Comparison of ENCODE assay signal across 8 mouse cellular contexts in the genomic region with DNA sequence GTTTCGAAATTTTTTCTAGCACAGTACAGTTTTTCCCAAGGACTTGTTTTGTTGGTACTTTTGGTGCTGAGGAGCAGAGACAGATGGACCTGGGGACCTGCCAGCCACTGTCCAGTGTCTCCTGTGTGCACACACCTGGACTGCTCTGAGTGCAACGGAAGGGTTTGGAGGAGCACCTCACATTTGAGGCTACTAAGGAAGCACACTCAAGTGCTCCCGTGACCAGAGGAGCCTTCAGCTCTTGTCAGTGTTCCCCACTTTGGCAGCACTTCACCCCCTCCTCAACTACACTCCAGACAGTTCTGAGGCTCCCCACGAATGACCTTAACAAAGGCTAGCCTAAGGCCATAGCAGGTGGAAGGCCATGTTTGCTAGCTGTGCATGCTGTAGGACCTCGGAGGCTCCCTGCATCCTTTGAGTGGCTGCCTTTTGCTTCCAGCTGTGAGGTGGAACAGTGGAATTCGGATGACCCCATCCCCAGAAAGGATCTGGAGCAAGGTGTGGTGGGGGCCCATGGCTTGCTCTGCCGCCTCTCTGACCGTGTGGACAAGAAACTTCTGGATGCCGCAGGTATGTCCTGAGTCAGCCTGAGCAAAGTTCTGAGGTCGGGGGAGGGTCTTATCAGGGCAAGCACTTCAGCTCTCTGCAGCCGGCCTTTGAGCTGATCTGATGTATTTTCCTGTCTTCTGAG. TPM values are rescaled to one million over a fixed set of nuclear protein-coding genes. Genes with fewer than 3 reads are reported as not detected.
DNase-seq lines count a peak whose midpoint lies in the region; ATAC-seq and TF ChIP-seq lines count a peak whose summit lies in the region.

No protein-coding gene starts in this region.

- peak overlapping the region; percentile 100 for H3K27ac ChIP-seq in liver, adult 2 months (replicated peaks; ENCODE audit: insufficient read depth, low read depth, low read length)
- H3K27ac ChIP-seq in kidney, embryonic 15.5 days: no peak overlapping the region
- H3K27ac ChIP-seq in neural tube, embryonic 12.5 days: no peak overlapping the region

- H3K4me2 ChIP-seq in kidney, embryonic 15.5 days: peak overlapping the region; percentile 91
- H3K4me2 ChIP-seq in neural tube, embryonic 12.5 days (replicated peaks): peak overlapping the region; percentile 86

- WGBS in liver, adult 2 months: 20% methylated on average over 11 of the region's 11 CpGs
- 76% methylated on average over 11 of the region's 11 CpGs for WGBS in kidney, embryonic 15.5 days
- WGBS in neural tube, embryonic 12.5 days: 75% methylated on average over 11 of the region's 11 CpGs

- no peaks in the 10 kb centered on the region for H3K9me3 ChIP-seq in kidney, embryonic 15.5 days (replicated peaks)
- H3K9me3 ChIP-seq in neural tube, embryonic 12.5 days: no peaks in the 10 kb centered on the region

- H3K4me3 ChIP-seq in liver, adult 2 months (ENCODE audit: insufficient read depth, low read depth, low read length): peak overlapping the region; percentile 74
- H3K4me3 ChIP-seq in kidney, embryonic 15.5 days (replicated peaks): peak overlapping the region; percentile 79
- no peak overlapping the region for H3K4me3 ChIP-seq in neural tube, embryonic 12.5 days

- H3K79me2 ChIP-seq in liver, adult 2 months (ENCODE audit: control insufficient read depth, insufficient read depth, low read length): peaks cover 9% of the 10 kb centered on the region; the same call in 1 of the 2 replicates

- H3K4me1 ChIP-seq in liver, adult 2 months (ENCODE audit: control insufficient read depth, insufficient read depth, low read length): peaks cover 30% of the 10 kb centered on the region
- peaks cover 45% of the 10 kb centered on the region for H3K4me1 ChIP-seq in kidney, embryonic 15.5 days
- H3K4me1 ChIP-seq in neural tube, embryonic 12.5 days: peaks cover 23% of the 10 kb centered on the region

- no peak for TF ChIP-seq POLR2A in liver, adult 2 months (IDR thresholded peaks at IDR 0.05; ENCODE audit: extremely low read depth, insufficient read depth, low read length)

- DNase-seq in adrenal gland, adult 2 months: peak; percentile 44
- no peak for DNase-seq in adrenal gland, postnatal 14 days
- no peak for DNase-seq in liver, adult 2 months (ENCODE audit: extremely low read depth, low read depth, low spot score)
- DNase-seq in liver: no peak
- DNase-seq in frontal cortex, postnatal 10 days (ENCODE audit: low spot score in 2 of 2): no peak
- DNase-seq in right cerebral cortex, adult 2 months (ENCODE audit: low spot score in 2 of 2): no peak

- no peak for TF ChIP-seq CTCF in liver, adult 2 months (IDR thresholded peaks at IDR 0.05; ENCODE audit: low read depth, low read length)

- peaks cover 28% of the 10 kb centered on the region for H3K36me3 ChIP-seq in liver, adult 2 months (ENCODE audit: control insufficient read depth, insufficient read depth, low read length)
- peaks cover 35% of the 10 kb centered on the region for H3K36me3 ChIP-seq in kidney, embryonic 15.5 days
- H3K36me3 ChIP-seq in neural tube, embryonic 12.5 days: peaks cover 11% of the 10 kb centered on the region; the same call in 1 of the 2 replicates

- no peak for ATAC-seq in kidney, embryonic 15.5 days (replicated peaks; ENCODE audit: low FRiP score)
- ATAC-seq in neural tube, embryonic 12.5 days (ENCODE audit: low FRiP score, low read depth): no peak

- peak overlapping the region; percentile 93 for H3K9ac ChIP-seq in liver, adult 2 months (ENCODE audit: low read depth, low read length)
- no peak overlapping the region for H3K9ac ChIP-seq in kidney, embryonic 15.5 days
- no peak overlapping the region for H3K9ac ChIP-seq in neural tube, embryonic 12.5 days

- H3K27me3 ChIP-seq in liver, adult 2 months (ENCODE audit: control insufficient read depth, insufficient read depth, low read length): no peaks in the 10 kb centered on the region
- H3K27me3 ChIP-seq in kidney, embryonic 15.5 days: no peaks in the 10 kb centered on the region
- H3K27me3 ChIP-seq in neural tube, embryonic 12.5 days (replicated peaks): no peaks in the 10 kb centered on the region

RNA-seq across cellular contexts. Expression of gene Grhpr, which starts 1.4 kb away (rescaled TPM):
- total RNA-seq in adrenal gland, adult 2 months (2021): 100 to 1,000 TPM; 139 to 220 TPM
- 280 and 300 TPM in 2 replicates for polyA plus RNA-seq in adrenal gland, adult 2 months (2012; rRNA removed)
- total RNA-seq in adrenal gland, postnatal 14 days (2021): 153 and 188 TPM in 2 replicates
- total RNA-seq in liver, adult 2 months (2014; rRNA removed): 108 and 118 TPM in 2 replicates
- 297 and 313 TPM in 2 replicates for polyA plus RNA-seq in liver, adult 2 months (2012; rRNA removed)
- polyA plus RNA-seq in kidney, embryonic 15.5 days (2015; fragmentation: Nextera tagmentation; extraction: Ambion mirVana): 86.7 and 97.2 TPM in 2 replicates
- 38.9 and 39.1 TPM in 2 replicates for polyA plus RNA-seq in neural tube, embryonic 12.5 days (2016; fragmentation: Nextera tagmentation; extraction: Ambion mirVana)

RNA-seq across cellular contexts. Expression of gene Zbtb5, which starts 29.6 kb away (rescaled TPM):
- total RNA-seq in adrenal gland, adult 2 months (2021): 10 to 100 TPM in 1 of 2 experiments, 1 to 10 TPM in 1; 8.9 to 12.0 TPM
- 13.1 and 21.3 TPM in 2 replicates for polyA plus RNA-seq in adrenal gland, adult 2 months (2012; rRNA removed)
- 12.0 and 13.6 TPM in 2 replicates for total RNA-seq in adrenal gland, postnatal 14 days (2021)
- total RNA-seq in liver, adult 2 months (2014; rRNA removed): 6.9 and 7.1 TPM in 2 replicates
- 8.6 and 11.1 TPM in 2 replicates for polyA plus RNA-seq in liver, adult 2 months (2012; rRNA removed)
- 23.0 and 24.1 TPM in 2 replicates for polyA plus RNA-seq in kidney, embryonic 15.5 days (2015; fragmentation: Nextera tagmentation; extraction: Ambion mirVana)
- 43.6 and 46.2 TPM in 2 replicates for polyA plus RNA-seq in neural tube, embryonic 12.5 days (2016; fragmentation: Nextera tagmentation; extraction: Ambion mirVana)

RNA-seq across cellular contexts. Expression of gene Polr1e, which starts 35.8 kb away (rescaled TPM):
- 10 to 100 TPM; 13.0 to 16.3 TPM for total RNA-seq in adrenal gland, adult 2 months (2021)
- 2.9 and 3.1 TPM in 2 replicates for polyA plus RNA-seq in adrenal gland, adult 2 months (2012; rRNA removed)
- 15.0 and 18.2 TPM in 2 replicates for total RNA-seq in adrenal gland, postnatal 14 days (2021)
- 2.6 and 4.4 TPM in 2 replicates for total RNA-seq in liver, adult 2 months (2014; rRNA removed)
- 3.5 and 3.7 TPM in 2 replicates for polyA plus RNA-seq in liver, adult 2 months (2012; rRNA removed)
- 40.9 and 48.4 TPM in 2 replicates for polyA plus RNA-seq in kidney, embryonic 15.5 days (2015; fragmentation: Nextera tagmentation; extraction: Ambion mirVana)
- polyA plus RNA-seq in neural tube, embryonic 12.5 days (2016; fragmentation: Nextera tagmentation; extraction: Ambion mirVana): 43.7 and 47.5 TPM in 2 replicates
